Mouse (Mus musculus) liver, postnatal 0 days (tissue): ENCODE data around the gene Dock8.

ENCODE experiments used
- CTCF ChIP-seq: sonication (generic); IDR thresholded peaks from 2 replicates; pipeline ENCODE4 v1.5.1; 2016; ENCODE audit warnings: antibody characterized with exemption, low read depth
- EP300 ChIP-seq: IDR thresholded peaks from 2 replicates; pipeline ENCODE4 v1.6.1; 2016; ENCODE audit warnings: antibody characterized with exemption, low read depth, mild to moderate bottlenecking

DNA sequence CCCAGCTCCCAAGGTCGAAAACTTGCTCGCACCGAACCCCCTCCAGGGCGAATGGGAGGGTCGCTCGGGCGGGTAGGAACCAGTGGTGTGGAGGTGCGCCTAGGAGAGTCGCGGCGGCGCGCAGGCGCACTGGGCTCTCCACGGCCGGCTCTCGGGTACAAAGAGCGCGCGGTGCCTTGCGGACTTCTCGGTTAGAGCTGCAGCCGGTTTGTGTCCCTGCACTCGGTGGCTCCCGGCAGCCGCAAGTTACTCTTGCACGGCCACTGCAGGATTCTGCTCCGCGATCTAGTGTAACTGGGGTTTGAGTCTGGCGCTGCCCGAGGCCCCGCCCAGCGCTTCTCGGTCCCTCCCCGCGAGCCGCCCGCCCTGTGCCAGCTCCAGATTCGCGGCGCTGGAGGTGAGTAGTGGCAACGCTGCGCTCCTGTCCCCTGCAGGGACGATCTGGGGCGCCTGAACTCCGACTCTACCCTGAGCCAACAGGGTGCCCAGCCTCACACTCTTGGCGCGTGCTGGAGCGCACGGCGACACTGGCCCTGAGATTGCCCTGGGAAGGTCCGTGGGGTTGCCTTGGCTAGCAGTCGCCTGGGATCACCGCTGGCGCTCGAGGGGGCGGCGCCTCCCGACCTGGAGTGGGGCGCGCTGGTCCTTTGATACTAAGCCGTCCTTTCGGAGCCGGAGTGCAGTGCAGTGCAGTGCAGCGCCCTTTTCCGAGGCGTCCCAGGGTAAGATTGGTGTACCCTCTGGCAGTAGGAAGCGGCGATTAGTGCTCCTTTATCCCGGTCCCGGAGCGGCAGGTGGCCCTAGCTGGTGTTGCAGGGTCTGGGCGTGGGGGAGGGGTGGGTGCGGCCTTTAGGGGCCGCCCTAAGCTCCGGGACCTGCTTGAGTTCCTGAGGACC, 237.5 kb downstream of the Dock8 start, which contains the start of gene Kank1:
- no peak for TF ChIP-seq CTCF
- no peak for TF ChIP-seq EP300
